Mouse (Mus musculus) ES-E14 (cell line): ENCODE measurements around the gene Tnfrsf1a. TPM values are rescaled to one million over a fixed set of nuclear protein-coding genes. Genes with fewer than 3 reads are reported as not detected.
A peak's percentile ranks its signal among the peaks of the same experiment; 100 is the strongest.

ENCODE experiments used
- DNase-seq: peaks from one replicate; pipeline ENCODE4 v3.0.0-alpha.2; 2013; ENCODE audit warnings: low read depth, low spot score
- H3K27ac ChIP-seq: 2 replicates; pipeline ENCODE4 v1.5.1; 2012; ENCODE audit warnings: low read depth, mild to moderate bottlenecking, low read length, moderate library complexity, mixed read lengths; ENCODE audit not compliant: poor library complexity, insufficient read depth, severe bottlenecking
- H3K36me3 ChIP-seq: 2 replicates; pipeline ENCODE4 v1.6.1; 2012; ENCODE audit warnings: mild to moderate bottlenecking, low read length, moderate library complexity, mixed read lengths; ENCODE audit not compliant: control insufficient read depth, poor library complexity, insufficient read depth, severe bottlenecking
- H3K4me1 ChIP-seq, 2 experiments: fragments of 150-350 bp in 1 of 2; sonication (generic) in 1 of 2; 2 replicates each; pipeline ENCODE4 v1.6.1; 2012; ENCODE audit warnings: low read length in 2 of 2, mild to moderate bottlenecking in 1 of 2, mixed read lengths in 1 of 2; ENCODE audit not compliant: control insufficient read depth in 2 of 2, insufficient read depth in 2 of 2, poor library complexity in 1 of 2
- H3K4me3 ChIP-seq, 2 experiments: fragments of 150-350 bp in 1 of 2; sonication (generic) in 1 of 2; 2 replicates each; pipeline ENCODE4 v1.5.1; 2012; ENCODE audit warnings: low read length in 2 of 2, low read depth in 1 of 2, mild to moderate bottlenecking in 1 of 2, mixed read lengths in 1 of 2; ENCODE audit not compliant: insufficient read depth in 1 of 2, poor library complexity in 1 of 2, severe bottlenecking in 1 of 2
- H3K9ac ChIP-seq: 2 replicates; pipeline ENCODE4 v1.6.1; 2012; ENCODE audit warnings: low read depth, mild to moderate bottlenecking, low read length, mixed read lengths; ENCODE audit not compliant: poor library complexity, insufficient read depth, severe bottlenecking
- H3K9me3 ChIP-seq: fragments of 150-350 bp; sonication (generic); 2 replicates; pipeline ENCODE4 v1.6.1; 2012; ENCODE audit warnings: low read depth, mild to moderate bottlenecking, low read length; ENCODE audit not compliant: control insufficient read depth, insufficient read depth
- CHD2 ChIP-seq: IDR thresholded peaks from 2 replicates; pipeline ENCODE4 v1.6.1; 2014; ENCODE audit warnings: mild to moderate bottlenecking, low read depth, low read length, inconsistent platforms
- HCFC1 ChIP-seq: IDR thresholded peaks from 2 replicates; pipeline ENCODE4 v1.6.1; 2012; ENCODE audit warnings: low read length, inconsistent platforms, borderline replicate concordance; ENCODE audit not compliant: insufficient read depth
- MAFK ChIP-seq: IDR thresholded peaks from 2 replicates; pipeline ENCODE4 v1.6.1; 2014; ENCODE audit warnings: mild to moderate bottlenecking, low read depth, low read length, inconsistent platforms; ENCODE audit not compliant: insufficient read depth
- ZC3H11A ChIP-seq: IDR thresholded peaks from 2 replicates; pipeline ENCODE4 v1.6.1; 2012; ENCODE audit warnings: low read depth, mild to moderate bottlenecking, inconsistent platforms, low read length, borderline replicate concordance
- ZNF384 ChIP-seq: IDR thresholded peaks from 2 replicates; pipeline ENCODE4 v1.6.1; 2012; ENCODE audit warnings: low read depth, low read length, inconsistent platforms
- in situ Hi-C, 2 experiments: fragments of 600-800 bp; cut with MboI; formaldehyde crosslinking; loops; one replicate each; pipeline ENCODE4 v1.15.1; 2025; ENCODE audit warnings: low sequenced_read_pairs in 2 of 2, inconsistent platforms in 1 of 2; ENCODE audit not compliant: unreplicated experiment in 2 of 2
- total RNA-seq: library from RNA; depleted of rRNA; stranded (reverse); fragments of 300-350 nt; gene quantifications from 2 replicates; pipeline ENCODE4 v1.2.3, GENCODE M21; 2012

The Tnfrsf1a gene
- total RNA-seq, 1 experiment: 7.7 TPM

DNA sequence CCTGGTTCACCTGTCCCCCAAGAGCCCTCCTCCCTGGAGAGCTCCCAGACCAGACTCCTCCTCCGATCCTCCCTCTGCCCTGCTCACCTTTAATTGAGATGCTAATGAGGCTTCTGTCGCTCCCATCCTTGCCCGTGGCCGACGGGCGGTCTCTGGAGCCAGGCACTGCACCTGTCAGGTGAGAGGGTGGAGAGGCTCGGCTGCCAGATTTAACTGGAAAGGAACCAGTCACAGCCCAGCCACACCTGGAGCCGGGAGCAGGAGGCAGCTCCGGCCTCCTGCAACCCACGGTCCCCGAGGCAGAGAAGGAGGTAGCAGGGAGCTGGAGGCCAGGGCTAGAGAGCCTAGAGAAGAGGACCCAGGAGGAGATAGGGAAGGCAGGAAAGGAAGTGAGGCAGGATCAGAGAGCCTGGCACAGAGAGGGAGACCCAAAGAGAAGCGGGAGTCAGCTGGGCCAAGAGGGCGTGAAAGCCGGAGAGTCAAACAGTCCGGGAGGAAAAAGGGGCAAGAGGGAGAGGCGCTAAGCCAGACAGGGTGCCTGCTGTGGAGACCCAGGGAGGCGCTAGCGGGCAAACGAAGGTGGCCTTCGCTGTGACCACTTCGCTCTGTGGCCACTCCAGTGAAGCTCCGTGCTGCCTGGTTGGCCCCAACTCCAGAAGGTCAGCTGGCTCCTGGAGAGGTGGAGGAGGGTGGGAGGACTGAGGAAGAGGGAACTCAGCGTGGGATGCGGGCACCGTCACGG, 27.9 kb upstream of the Tnfrsf1a start:
- Histone ChIP-seq H3K27ac (no peak overlapping the region), H3K36me3 (no peaks in the 10 kb centered on the region), H3K4me1 (peaks cover 0 to 18% of the 10 kb centered on the region in 2 experiments; a peak in 2 of 4 replicates), H3K9ac (no peak overlapping the region), H3K4me3 (peak overlapping the region; percentile 11 to 38; a peak in 3 of 4 replicates), H3K9me3 (no peaks in the 10 kb centered on the region)
- no peak for DNase-seq
- TF ChIP-seq CHD2 (no peak), MAFK (no peak)
- in situ Hi-C loops: no loop called here

DNA sequence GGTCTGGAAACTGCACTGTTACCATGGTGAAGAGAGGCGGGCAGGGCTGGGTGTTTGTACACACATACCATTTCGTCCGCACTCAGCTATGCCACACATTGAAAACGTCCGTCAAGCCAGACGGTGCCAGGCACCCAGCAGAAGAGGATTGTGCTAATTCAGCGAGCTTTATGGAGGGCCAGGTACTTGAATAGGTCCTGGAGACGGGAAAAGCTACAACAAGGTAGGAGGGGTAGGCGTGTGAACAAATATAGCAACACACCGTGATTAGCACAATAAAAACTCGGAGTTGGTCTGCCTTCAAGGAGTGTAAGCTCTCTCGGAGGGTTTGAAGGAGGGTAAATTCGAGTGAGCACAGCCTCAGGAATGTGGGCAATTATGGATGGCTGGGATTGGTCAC, 26.4 kb upstream of the Tnfrsf1a start:
- in situ Hi-C loops: no loop called here
- TF ChIP-seq MAFK (no peak), HCFC1 (no peak), ZNF384 (no peak), CHD2 (no peak), ZC3H11A (no peak)
- no peak overlapping the region for H3K9ac ChIP-seq
- no peaks in the 10 kb centered on the region for H3K9me3 ChIP-seq
- H3K27ac ChIP-seq: no peak overlapping the region
- peaks cover 0 to 18% of the 10 kb centered on the region in 2 experiments; a peak in 2 of 4 replicates for H3K4me1 ChIP-seq
- DNase-seq: no peak
- H3K4me3 ChIP-seq: no peak overlapping the region
- H3K36me3 ChIP-seq: no peaks in the 10 kb centered on the region

DNA sequence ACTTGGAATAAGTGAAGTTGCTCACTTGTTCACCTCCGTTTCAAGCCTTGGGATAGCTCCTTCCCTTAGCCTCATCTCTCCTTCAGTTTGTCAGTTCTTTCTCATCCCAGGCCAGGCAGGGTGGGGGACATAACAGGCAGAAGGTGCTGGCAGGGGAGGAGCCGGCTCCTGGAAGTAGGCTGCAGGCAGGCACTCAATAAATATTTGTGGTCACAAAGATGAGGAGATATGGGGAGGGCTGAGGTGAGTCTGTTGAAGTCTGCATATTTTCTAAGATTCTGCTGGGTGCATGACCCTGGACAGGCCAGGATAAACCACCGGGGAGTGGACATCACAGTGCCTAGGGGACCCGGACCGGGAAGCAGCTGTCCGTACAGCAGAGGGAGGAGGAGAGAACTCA, 25.6 kb upstream of the Tnfrsf1a start:
- Histone ChIP-seq H3K27ac (no peak overlapping the region), H3K9me3 (no peaks in the 10 kb centered on the region), H3K4me3 (no peak overlapping the region), H3K9ac (no peak overlapping the region), H3K4me1 (peaks cover 0 to 22% of the 10 kb centered on the region in 2 experiments; a peak in 2 of 4 replicates), H3K36me3 (no peaks in the 10 kb centered on the region)
- in situ Hi-C loops: no loop called here
- TF ChIP-seq ZNF384: no peak
- no peak for TF ChIP-seq MAFK
- TF ChIP-seq CHD2: no peak
- TF ChIP-seq HCFC1: no peak
- no peak for TF ChIP-seq ZC3H11A
- no peak for DNase-seq

DNA sequence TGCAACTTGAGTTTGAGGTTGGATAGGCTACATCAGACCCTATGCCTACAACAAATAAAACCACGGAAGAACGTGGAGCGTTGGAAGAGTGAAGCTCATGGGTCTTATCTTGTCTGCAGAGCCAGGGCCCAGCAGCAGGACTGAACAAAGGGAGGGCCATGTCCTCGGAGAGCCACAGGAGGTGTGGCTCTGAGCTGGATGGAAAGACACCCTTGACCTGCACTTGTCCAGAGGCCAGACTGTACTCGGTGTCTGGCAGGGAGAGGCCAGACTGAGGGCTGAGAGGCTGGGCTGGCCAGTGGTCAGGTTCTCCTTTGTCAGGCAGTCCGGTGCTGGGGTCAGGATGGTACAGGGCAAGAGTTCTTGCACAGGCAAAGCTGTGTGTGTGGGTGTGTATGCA, 23.8 kb upstream of the Tnfrsf1a start:
- Histone ChIP-seq H3K9ac (no peak overlapping the region), H3K27ac (no peak overlapping the region), H3K4me1 (peaks cover 0 to 23% of the 10 kb centered on the region in 2 experiments; a peak in 2 of 4 replicates), H3K36me3 (no peaks in the 10 kb centered on the region), H3K4me3 (no peak overlapping the region), H3K9me3 (no peaks in the 10 kb centered on the region)
- no peak for DNase-seq
- TF ChIP-seq ZNF384: no peak
- in situ Hi-C loops: no loop called here

DNA sequence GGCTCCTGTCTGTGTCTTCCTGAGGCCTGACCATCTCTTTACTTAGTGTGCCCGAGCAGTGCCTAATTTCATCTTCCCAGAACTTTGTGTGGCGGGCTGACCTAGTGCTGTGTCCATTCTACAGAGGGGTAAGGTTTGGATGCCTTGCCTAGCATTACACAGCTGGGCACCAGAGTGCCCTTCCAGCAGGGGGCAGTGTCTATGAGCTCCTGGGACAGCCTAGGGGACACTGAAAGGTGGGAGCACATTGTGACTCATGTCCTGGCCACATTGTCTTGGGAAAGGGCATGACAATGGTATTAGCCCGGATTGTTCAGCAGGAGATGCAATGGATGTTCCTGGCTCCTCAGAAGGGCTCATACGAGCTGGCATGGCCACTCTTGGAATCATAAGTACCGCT, 20.9 kb upstream of the Tnfrsf1a start:
- Histone ChIP-seq H3K36me3 (no peaks in the 10 kb centered on the region), H3K4me3 (no peak overlapping the region), H3K9ac (no peak overlapping the region), H3K9me3 (no peaks in the 10 kb centered on the region), H3K27ac (no peak overlapping the region), H3K4me1 (peaks cover 0 to 8% of the 10 kb centered on the region in 2 experiments; a peak in 1 of 4 replicates)
- in situ Hi-C loops: no loop called here
- DNase-seq: no peak
- no peak for TF ChIP-seq ZC3H11A
- TF ChIP-seq CHD2: no peak
- TF ChIP-seq MAFK: no peak
- no peak for TF ChIP-seq ZNF384
- no peak for TF ChIP-seq HCFC1
